Mouse (Mus musculus) ES-Bruce4 (cell line): ENCODE results near the gene Slc7a14.

ENCODE experiments used
- CTCF ChIP-seq: IDR thresholded peaks from one replicate; pipeline ENCODE4 v1.8.1; 2011; ENCODE audit warnings: low read depth, low read length
- EP300 ChIP-seq: IDR thresholded peaks from 2 replicates; pipeline ENCODE4 v1.6.1; 2011; ENCODE audit warnings: low read depth, low read length; ENCODE audit not compliant: insufficient read depth
- POLR2A ChIP-seq: IDR thresholded peaks from one replicate; pipeline ENCODE4 v1.8.1; 2011; ENCODE audit warnings: low read length; ENCODE audit not compliant: insufficient read depth

- TF ChIP-seq CTCF (no peak), POLR2A (no peak), EP300 (no peak)
Observed at GRCm38 (mm10) chr3:31291673-31292602, 18.2 kb downstream of the Slc7a14 start.
